Mouse (Mus musculus) small intestine, adult 2 months (tissue): Measurements from ENCODE around the gene Ier2.

Source experiments
- CTCF ChIP-seq: fragments of 200-500 bp; IDR thresholded peaks from 2 replicates; pipeline ENCODE4 v1.5.1; 2012; ENCODE audit warnings: low read depth, mild to moderate bottlenecking, control low read depth, inconsistent platforms, low read length, moderate library complexity, mixed read lengths; ENCODE audit not compliant: insufficient replicate concordance, insufficient read length; ENCODE audit errors: extremely low read depth
- POLR2A ChIP-seq: fragments of 200-500 bp; IDR thresholded peaks from 2 replicates; pipeline ENCODE4 v1.6.1; 2012; ENCODE audit warnings: low read depth, mild to moderate bottlenecking, control low read depth, inconsistent platforms, low read length, moderate library complexity

- TF ChIP-seq CTCF, result no peak
- no peak for TF ChIP-seq POLR2A
Measured at GRCm38 (mm10) chr8:84621102-84621625, 41.5 kb downstream of the Ier2 start.
